Mouse (Mus musculus) lung, embryonic 16.5 days (tissue): ENCODE results near the gene Otud4. TPM values are rescaled to one million over a fixed set of nuclear protein-coding genes. Genes with fewer than 3 reads are reported as not detected.
A peak's percentile ranks its signal among the peaks of the same experiment; 100 is the strongest.
"Not testable (repeated sequence)": the region's sequence is repeated elsewhere in the genome, so short reads cannot be mapped to it uniquely, and the experiment has no call there.

Experiments used
- ATAC-seq: fragments of 200-750 bp; cut with Nextera tagmentation; 2 replicates; pipeline ENCODE4 v1.8.0; 2017; ENCODE audit warnings: low read depth, mild to moderate bottlenecking, moderate library complexity
- H3K27ac ChIP-seq: fragments of 300-500 bp; sonication (generic); 2 replicates; pipeline ENCODE4 v1.5.1; 2014; ENCODE audit warnings: mild to moderate bottlenecking, control low read depth, low read length
- H3K27me3 ChIP-seq: fragments of 300-500 bp; sonication (generic); 2 replicates; pipeline ENCODE4 v1.6.1; 2014; ENCODE audit warnings: low read depth, low read length, mixed read lengths; ENCODE audit not compliant: control insufficient read depth, insufficient read depth
- H3K36me3 ChIP-seq: fragments of 300-500 bp; sonication (generic); 2 replicates; pipeline ENCODE4 v1.6.1; 2014; ENCODE audit warnings: low read length; ENCODE audit not compliant: control insufficient read depth, insufficient read depth
- H3K4me1 ChIP-seq: fragments of 300-500 bp; sonication (generic); replicated peaks from 2 replicates; pipeline ENCODE4 v1.6.1; 2014; ENCODE audit warnings: low read length, mixed read lengths; ENCODE audit not compliant: control insufficient read depth, insufficient read depth
- H3K4me2 ChIP-seq: fragments of 300-500 bp; sonication (generic); 2 replicates; pipeline ENCODE4 v1.6.1; 2014; ENCODE audit warnings: low read depth, low read length, control low read depth
- H3K4me3 ChIP-seq: fragments of 300-500 bp; sonication (generic); 2 replicates; pipeline ENCODE4 v1.5.1; 2014; ENCODE audit warnings: mild to moderate bottlenecking, low read length, control low read depth
- H3K9ac ChIP-seq: fragments of 300-500 bp; sonication (generic); 2 replicates; pipeline ENCODE4 v1.6.1; 2014; ENCODE audit warnings: low read length, control low read depth
- H3K9me3 ChIP-seq: fragments of 300-500 bp; sonication (generic); 2 replicates; pipeline ENCODE4 v1.6.1; 2016; ENCODE audit warnings: low read length; ENCODE audit not compliant: control insufficient read depth
- WGBS: fragments of 180-500 bp; shearing (Covaris S2); extraction: QIAGEN DNeasy Blood & Tissue Kit; methylation state at CpG from one replicate; pipeline ENCODE4 v1.1.7; 2014; 5-methylcytosine and 5-hydroxymethylcytosine counted together
- polyA plus RNA-seq: library from polyadenylated mRNA; unstranded; fragments of >200 nt; fragmentation: Nextera tagmentation; extraction: Ambion mirVana; gene quantifications from 2 replicates; pipeline ENCODE4 v1.2.1, GENCODE M21; 2015

The Otud4 gene
- 13.4 and 14.3 TPM in 2 replicates for polyA plus RNA-seq

GRCm38 (mm10) chr8:79639586-79640451 is at the start of gene Otud4:
TSS of gene Otud4 (plus strand) at chr8:79639618.
- 0 out of 2 replicates have a peak, but pooled peaks cover under 1% of the 10 kb centered on the region for H3K9me3 ChIP-seq
- peaks cover 24% of the 10 kb centered on the region for H3K4me1 ChIP-seq
- H3K4me3 ChIP-seq, result peak within 1 kb of the TSS; percentile 95
- peak; percentile 60 for ATAC-seq
- H3K27me3 ChIP-seq, result no peaks in the 10 kb centered on the region
- H3K9ac ChIP-seq, result peak within 1 kb of the TSS; percentile 89
- peaks cover 7% of the 10 kb centered on the region for H3K36me3 ChIP-seq
- WGBS, result under 1% methylated on average over 98 of the region's 103 CpGs
- peak within 1 kb of the TSS; percentile 98 for H3K27ac ChIP-seq
- peak within 1 kb of the TSS; percentile 75 for H3K4me2 ChIP-seq

DNA sequence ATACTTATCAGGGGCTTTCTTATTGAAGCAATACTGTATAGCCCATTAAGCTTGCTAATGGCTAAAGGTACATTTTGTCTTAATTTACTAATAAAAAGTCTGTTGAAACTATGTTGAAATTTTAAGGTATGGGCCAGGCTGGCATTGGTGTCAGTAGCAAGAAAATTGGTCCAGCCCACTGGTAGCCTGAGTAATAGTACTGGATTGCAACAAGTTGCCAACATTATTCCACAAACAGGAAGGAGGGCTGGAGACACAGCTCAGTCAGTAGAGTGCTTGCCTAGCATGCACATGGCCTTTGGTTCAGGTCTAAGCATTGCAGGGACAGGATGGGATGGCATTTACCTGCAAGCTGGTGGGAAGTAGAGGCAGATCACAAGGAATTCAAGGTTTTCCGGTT is 38.5 kb upstream of the Otud4 start:
- Histone ChIP-seq H3K9me3 (no peaks in the 10 kb centered on the region), H3K27me3 (no peaks in the 10 kb centered on the region), H3K4me3 (no peak overlapping the region), H3K9ac (no peak overlapping the region), H3K36me3 (no peaks in the 10 kb centered on the region), H3K4me1 (no peaks in the 10 kb centered on the region), H3K27ac (no peak overlapping the region), H3K4me2 (no peak overlapping the region)
- 89% methylated on average over 1 of the region's 1 CpGs for WGBS
- no peak for ATAC-seq

DNA sequence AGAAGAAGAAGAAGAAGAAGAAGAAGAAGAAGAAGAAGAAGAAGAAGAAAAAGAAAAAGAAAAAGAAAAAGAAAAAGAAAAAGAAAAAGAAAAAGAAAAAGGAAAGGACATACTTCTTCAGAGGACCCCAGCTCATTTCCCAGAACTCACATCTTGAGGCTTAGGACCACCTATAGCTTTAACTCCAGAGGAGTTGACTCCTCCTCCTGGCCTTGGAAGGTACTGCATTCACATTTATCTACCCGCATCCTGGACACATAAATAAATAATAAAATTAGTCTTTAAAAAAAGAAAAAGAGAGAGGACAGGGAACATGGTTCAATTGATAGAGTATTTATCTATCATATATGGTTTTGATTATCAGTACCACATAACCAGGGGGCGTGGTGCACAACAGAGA is 36.2 kb upstream of the Otud4 start:
- H3K27me3 ChIP-seq, H3K27ac ChIP-seq, H3K4me1 ChIP-seq, H3K36me3 ChIP-seq, H3K4me3 ChIP-seq, H3K9ac ChIP-seq, H3K4me2 ChIP-seq, ATAC-seq, H3K9me3 ChIP-seq: not testable (repeated sequence)
- 32% methylated on average over 2 of the region's 2 CpGs for WGBS

DNA sequence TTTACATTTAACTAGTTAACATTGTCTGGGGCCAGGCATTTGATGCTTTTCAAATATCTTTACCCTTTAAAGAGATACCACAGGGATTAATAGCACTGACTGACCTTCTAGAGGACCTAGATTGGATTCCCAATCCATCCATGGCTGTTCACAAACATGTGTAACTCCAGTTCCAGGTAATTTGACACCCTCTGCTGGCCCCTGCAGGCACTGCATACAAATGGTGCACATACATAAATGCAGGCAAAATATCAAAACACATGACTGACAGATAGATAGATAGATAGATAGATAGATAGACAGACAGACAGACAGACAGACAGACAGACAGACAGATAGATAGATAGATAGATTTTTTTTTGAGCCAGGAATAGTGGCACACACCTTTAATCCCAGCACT is 33.2 kb upstream of the Otud4 start:
- H3K36me3 ChIP-seq, result no peaks in the 10 kb centered on the region
- H3K9ac ChIP-seq, result no peak overlapping the region
- ATAC-seq, result no peak
- no peaks in the 10 kb centered on the region for H3K4me1 ChIP-seq
- H3K4me2 ChIP-seq, result no peak overlapping the region
- H3K27ac ChIP-seq, result peak overlapping the region; percentile 10; the same call in 1 of the 2 replicates
- no peaks in the 10 kb centered on the region for H3K9me3 ChIP-seq
- no peaks in the 10 kb centered on the region for H3K27me3 ChIP-seq
- no peak overlapping the region for H3K4me3 ChIP-seq

- H3K4me1 ChIP-seq, result no peaks in the 10 kb centered on the region
- no peak overlapping the region for H3K9ac ChIP-seq
- peak; percentile 59 for ATAC-seq
- 42% methylated on average over 5 of the region's 5 CpGs for WGBS
- H3K9me3 ChIP-seq, result no peaks in the 10 kb centered on the region
- H3K27ac ChIP-seq, result peak overlapping the region; percentile 10; the same call in 1 of the 2 replicates
- H3K36me3 ChIP-seq, result no peaks in the 10 kb centered on the region
- no peak overlapping the region for H3K4me3 ChIP-seq
- no peak overlapping the region for H3K4me2 ChIP-seq
- H3K27me3 ChIP-seq, result no peaks in the 10 kb centered on the region
Measured at GRCm38 (mm10) chr8:79606751-79607300, 32.6 kb upstream of the Otud4 start.

DNA sequence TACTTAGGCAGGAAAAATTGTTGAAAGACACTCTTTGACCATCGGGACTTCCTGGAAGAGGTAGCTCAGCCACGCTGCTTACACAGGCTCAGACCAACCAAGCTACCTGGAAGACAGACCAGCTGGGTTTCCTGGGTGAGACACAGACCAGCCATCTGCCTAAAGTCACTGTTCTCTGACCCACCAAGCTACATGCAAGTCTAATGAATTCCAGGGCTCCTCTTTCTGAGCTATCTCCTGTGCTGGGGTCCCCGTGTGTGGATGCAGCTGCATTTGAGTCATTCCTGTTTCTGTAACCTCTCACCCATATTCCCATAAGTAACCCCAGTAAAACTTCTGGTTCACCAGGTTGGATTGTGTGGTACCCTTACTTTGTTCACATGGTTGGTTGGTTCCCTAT is 30.7 kb upstream of the Otud4 start:
- no peak overlapping the region for H3K4me2 ChIP-seq
- no peak overlapping the region for H3K4me3 ChIP-seq
- 87% methylated on average over 3 of the region's 3 CpGs for WGBS
- no peak overlapping the region for H3K9ac ChIP-seq
- H3K9me3 ChIP-seq, result no peaks in the 10 kb centered on the region
- no peak overlapping the region for H3K27ac ChIP-seq
- no peak for ATAC-seq
- H3K36me3 ChIP-seq, result no peaks in the 10 kb centered on the region
- H3K4me1 ChIP-seq, result no peaks in the 10 kb centered on the region
- no peaks in the 10 kb centered on the region for H3K27me3 ChIP-seq

DNA sequence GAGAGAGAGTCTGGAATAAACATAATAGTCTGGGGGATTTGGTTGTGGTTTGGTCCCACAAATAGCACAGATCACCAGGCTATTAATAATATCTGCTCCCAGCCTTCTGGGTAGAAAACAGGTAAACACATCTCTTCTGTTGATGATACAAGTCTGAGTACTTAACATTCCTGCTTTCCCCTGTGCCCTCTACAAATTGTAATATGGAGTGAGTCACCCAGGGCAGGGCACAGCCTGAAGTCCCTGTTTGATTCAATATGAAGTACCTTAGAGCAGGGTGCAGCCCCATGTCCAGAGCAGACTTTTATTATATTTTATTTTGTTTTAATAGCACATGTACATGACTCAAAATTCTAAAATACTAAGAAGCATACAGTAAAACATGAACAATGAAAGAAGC is 29.1 kb upstream of the Otud4 start:
- Histone ChIP-seq H3K27ac (no peak overlapping the region), H3K9me3 (no peaks in the 10 kb centered on the region), H3K4me2 (no peak overlapping the region), H3K36me3 (no peaks in the 10 kb centered on the region), H3K4me3 (no peak overlapping the region), H3K9ac (no peak overlapping the region), H3K27me3 (no peaks in the 10 kb centered on the region), H3K4me1 (no peaks in the 10 kb centered on the region)
- no peak for ATAC-seq

GRCm38 (mm10) chr8:79612298-79612697 is 27.1 kb upstream of the Otud4 start:
- H3K4me2 ChIP-seq, result no peak overlapping the region
- H3K4me1 ChIP-seq, result no peaks in the 10 kb centered on the region
- H3K4me3 ChIP-seq, result no peak overlapping the region
- H3K9ac ChIP-seq, result no peak overlapping the region
- WGBS, result 59% methylated on average over 6 of the region's 6 CpGs
- no peaks in the 10 kb centered on the region for H3K36me3 ChIP-seq
- no peak for ATAC-seq
- no peaks in the 10 kb centered on the region for H3K27me3 ChIP-seq
- H3K9me3 ChIP-seq, result no peaks in the 10 kb centered on the region
- H3K27ac ChIP-seq, result 0 out of 2 replicates have a peak overlapping the region, but pooled peaks have one; percentile 25

DNA sequence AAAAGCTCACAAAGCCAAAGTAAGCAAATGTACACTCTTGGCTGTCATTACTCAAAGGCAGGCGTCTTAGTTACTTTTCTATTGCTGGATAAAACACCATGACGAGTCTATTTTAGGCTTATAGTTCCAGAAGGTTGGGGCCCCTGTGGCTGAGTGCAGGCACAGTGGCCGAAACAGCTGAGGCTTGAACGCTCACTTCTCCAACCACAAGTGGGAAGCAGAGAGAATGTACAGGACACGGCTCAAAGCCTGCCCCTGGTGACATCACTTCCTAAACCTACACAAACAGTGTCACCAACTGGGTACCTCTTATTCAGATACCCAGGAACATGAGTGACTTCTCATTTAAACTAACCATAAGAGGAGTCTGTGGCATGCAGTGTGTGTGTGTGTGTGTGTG is 26.5 kb upstream of the Otud4 start:
- Histone ChIP-seq H3K36me3 (no peaks in the 10 kb centered on the region), H3K27ac (no peak overlapping the region), H3K4me1 (no peaks in the 10 kb centered on the region), H3K4me3 (no peak overlapping the region), H3K9ac (no peak overlapping the region), H3K9me3 (no peaks in the 10 kb centered on the region), H3K27me3 (no peaks in the 10 kb centered on the region), H3K4me2 (no peak overlapping the region)
- ATAC-seq, result 0 out of 2 replicates have a peak, but pooled peaks have one; percentile 52
- WGBS, result 24% methylated on average over 5 of the region's 5 CpGs
